Mouse (Mus musculus) brain, embryonic 18.5 days (tissue): ENCODE data around the gene Astn1.
A peak's percentile ranks its signal among the peaks of the same experiment; 100 is the strongest.

Source experiments
- DNase-seq: peaks from one replicate; pipeline ENCODE4 v3.0.0-alpha.2; 2012; ENCODE audit warnings: low read depth, low spot score

Gene Astn1

GRCm38 (mm10) chr1:158739132-158739919 lies 377.3 kb downstream of the Astn1 start:
- DNase-seq, result peak; percentile 30

- DNase-seq, result no peak
These were observed 378.2 kb downstream of the Astn1 start for GRCm38 (mm10) chr1:158740161-158740766.

- no peak for DNase-seq
These were observed 378.9 kb downstream of the Astn1 start for GRCm38 (mm10) chr1:158740949-158741348.
